Mouse (Mus musculus): ENCODE measurements around the gene Igfbp1. TPM values are rescaled to one million over a fixed set of nuclear protein-coding genes. Genes with fewer than 3 reads are reported as not detected.

Gene Igfbp1
- polyA plus RNA-seq, 1 experiment from 2014 or later, result 9.3 TPM

DNA sequence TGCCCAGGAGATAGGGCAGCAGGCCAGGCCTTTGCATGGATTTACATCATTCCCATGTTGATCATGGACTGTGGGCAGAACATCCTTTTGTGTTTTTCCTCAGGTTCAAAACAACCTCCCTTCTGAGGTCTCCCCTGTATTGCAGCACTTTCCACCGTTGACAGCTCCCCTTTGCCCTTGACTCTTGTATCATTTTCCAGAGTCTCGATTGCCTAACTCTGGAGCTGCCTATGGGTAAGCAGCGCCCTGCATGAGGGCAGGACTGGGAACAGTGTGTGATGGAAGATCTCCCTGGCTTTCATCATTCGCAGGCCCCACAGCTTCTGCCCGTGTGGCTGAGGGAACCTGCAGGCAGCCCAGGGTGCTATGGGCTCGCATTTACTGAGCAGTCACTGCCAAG, 4.9 kb upstream of the Igfbp1 start:
- Histone ChIP-seq H3K4me1 (ENCODE audit: insufficient read depth, low read length) (peaks cover 14% of the 10 kb centered on the region), H3K27me3 (ENCODE audit: insufficient read depth, low read length) (no peaks in the 10 kb centered on the region), H3K36me3 (ENCODE audit: insufficient read depth, low read length) (no peaks in the 10 kb centered on the region), H3K4me2 (replicated peaks; ENCODE audit: low read depth, low read length) (no peak overlapping the region), H3K9me3 (ENCODE audit: low read length) (peaks cover 4% of the 10 kb centered on the region; the same call in 1 of the 2 replicates), H3K4me3 (ENCODE audit: low read length) (no peak overlapping the region), H3K27ac (ENCODE audit: low read length) (no peak overlapping the region), H3K9ac (replicated peaks; ENCODE audit: low read length) (no peak overlapping the region)
- WGBS, result 50% methylated on average over 6 of the region's 6 CpGs
- ATAC-seq (ENCODE audit: low FRiP score, low TSS enrichment), result no peak

DNA sequence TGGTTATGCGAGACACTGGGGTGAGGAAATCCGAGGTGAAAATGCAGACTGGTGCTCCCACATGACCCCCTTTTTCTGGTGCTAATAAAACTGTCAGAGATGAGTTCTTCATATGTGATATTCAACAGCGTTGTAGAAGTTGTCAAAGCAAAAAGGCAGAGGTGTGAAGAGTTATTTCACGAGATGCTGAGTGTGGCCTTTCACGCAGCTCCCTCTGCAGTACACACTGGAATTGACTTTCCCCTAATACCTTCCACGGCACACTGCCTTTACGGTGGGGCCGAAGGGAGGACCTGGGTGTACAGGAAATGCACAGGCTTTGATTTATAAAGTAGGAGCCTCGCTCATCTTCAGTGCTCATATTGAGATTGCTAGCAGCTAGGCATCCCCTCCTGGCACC, 4.4 kb upstream of the Igfbp1 start:
- H3K4me1 ChIP-seq (ENCODE audit: insufficient read depth, low read length), result peaks cover 19% of the 10 kb centered on the region
- no peak overlapping the region for H3K9ac ChIP-seq (replicated peaks; ENCODE audit: low read length)
- ATAC-seq (ENCODE audit: low FRiP score, low TSS enrichment), result no peak
- H3K4me2 ChIP-seq (replicated peaks; ENCODE audit: low read depth, low read length), result no peak overlapping the region
- peaks cover 4% of the 10 kb centered on the region; the same call in 1 of the 2 replicates for H3K9me3 ChIP-seq (ENCODE audit: low read length)
- no peaks in the 10 kb centered on the region for H3K36me3 ChIP-seq (ENCODE audit: insufficient read depth, low read length)
- no peaks in the 10 kb centered on the region for H3K27me3 ChIP-seq (ENCODE audit: insufficient read depth, low read length)
- H3K27ac ChIP-seq (ENCODE audit: low read length), result no peak overlapping the region
- H3K4me3 ChIP-seq (ENCODE audit: low read length), result no peak overlapping the region
- WGBS, result 50% methylated on average over 9 of the region's 9 CpGs

DNA sequence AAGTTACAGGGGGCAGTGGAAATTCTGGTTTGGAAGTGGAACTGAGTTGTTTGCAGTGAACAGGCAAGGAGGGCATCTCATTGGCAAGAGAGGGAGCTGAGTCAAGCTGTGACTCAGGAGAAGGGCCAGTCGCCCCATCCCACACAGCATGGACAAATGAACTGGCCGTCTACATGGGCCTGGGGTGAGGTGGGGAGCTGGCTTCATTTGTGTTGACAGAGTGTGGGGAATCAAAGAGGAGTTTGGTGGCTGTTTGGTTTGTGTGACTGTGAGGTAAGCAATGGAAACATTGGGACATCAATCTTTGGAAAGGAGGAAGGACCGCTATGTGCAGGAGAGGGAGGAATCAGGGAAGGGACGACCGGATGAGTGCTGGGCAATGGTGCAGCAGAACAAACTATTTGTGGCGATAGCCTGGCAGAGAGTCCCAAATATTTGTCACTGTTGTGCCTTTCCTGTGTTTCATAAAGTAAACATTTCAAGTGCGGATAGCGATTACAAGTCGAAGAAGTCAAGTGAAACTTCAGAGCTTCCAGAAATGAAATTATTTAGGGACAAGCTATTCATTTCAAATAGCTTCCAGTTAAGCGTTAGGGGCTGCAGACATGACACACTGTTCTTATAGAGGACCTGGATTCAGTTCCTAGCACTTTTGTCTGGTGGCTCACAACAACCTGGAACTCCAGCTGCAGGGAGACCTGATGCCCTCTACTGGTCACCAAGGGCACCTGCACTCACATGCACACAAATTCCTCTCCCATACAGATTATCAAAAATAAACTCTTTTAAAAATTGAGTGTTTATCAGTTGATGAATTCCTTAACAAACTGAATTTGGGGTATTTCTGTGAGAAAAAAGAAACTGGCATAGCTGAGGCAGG, 2.9 kb upstream of the Igfbp1 start:
- Histone ChIP-seq H3K9ac (replicated peaks; ENCODE audit: low read length) (no peak overlapping the region), H3K9me3 (ENCODE audit: low read length) (peaks cover 4% of the 10 kb centered on the region; the same call in 1 of the 2 replicates), H3K27ac (ENCODE audit: low read length) (no peak overlapping the region), H3K36me3 (ENCODE audit: insufficient read depth, low read length) (no peaks in the 10 kb centered on the region), H3K27me3 (ENCODE audit: insufficient read depth, low read length) (no peaks in the 10 kb centered on the region), H3K4me2 (replicated peaks; ENCODE audit: low read depth, low read length) (no peak overlapping the region), H3K4me1 (ENCODE audit: insufficient read depth, low read length) (peaks cover 23% of the 10 kb centered on the region), H3K4me3 (ENCODE audit: low read length) (no peak overlapping the region)
- ATAC-seq (ENCODE audit: low FRiP score, low TSS enrichment), result no peak
- WGBS, result 89% methylated on average over 10 of the region's 10 CpGs

DNA sequence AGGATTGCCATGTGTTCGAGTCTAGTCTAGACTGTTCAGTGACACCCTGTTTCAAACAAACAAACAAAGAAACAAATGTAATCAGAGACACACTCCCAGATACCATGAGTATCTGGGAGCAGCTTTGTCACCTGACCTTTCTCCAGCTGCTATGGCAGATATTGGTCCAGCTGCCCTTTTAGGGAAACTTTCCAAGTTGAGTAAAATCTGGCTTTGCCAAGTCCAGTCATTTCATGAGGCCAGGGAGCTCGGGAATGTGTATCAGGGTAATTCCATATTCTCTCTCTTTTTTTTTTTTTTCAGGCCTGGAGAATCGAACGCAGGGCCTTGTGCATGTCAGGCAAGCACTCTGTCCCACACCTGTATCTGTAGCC, 2.3 kb upstream of the Igfbp1 start:
- H3K4me1 ChIP-seq (ENCODE audit: insufficient read depth, low read length), result peaks cover 23% of the 10 kb centered on the region
- no peak overlapping the region for H3K27ac ChIP-seq (ENCODE audit: low read length)
- H3K9me3 ChIP-seq (ENCODE audit: low read length), result peaks cover 4% of the 10 kb centered on the region; the same call in 1 of the 2 replicates
- no peaks in the 10 kb centered on the region for H3K27me3 ChIP-seq (ENCODE audit: insufficient read depth, low read length)
- ATAC-seq (ENCODE audit: low FRiP score, low TSS enrichment), result no peak
- H3K4me2 ChIP-seq (replicated peaks; ENCODE audit: low read depth, low read length), result no peak overlapping the region
- no peak overlapping the region for H3K4me3 ChIP-seq (ENCODE audit: low read length)
- H3K9ac ChIP-seq (replicated peaks; ENCODE audit: low read length), result no peak overlapping the region
- H3K36me3 ChIP-seq (ENCODE audit: insufficient read depth, low read length), result no peaks in the 10 kb centered on the region
- WGBS, result 87% methylated on average over 4 of the region's 4 CpGs

DNA sequence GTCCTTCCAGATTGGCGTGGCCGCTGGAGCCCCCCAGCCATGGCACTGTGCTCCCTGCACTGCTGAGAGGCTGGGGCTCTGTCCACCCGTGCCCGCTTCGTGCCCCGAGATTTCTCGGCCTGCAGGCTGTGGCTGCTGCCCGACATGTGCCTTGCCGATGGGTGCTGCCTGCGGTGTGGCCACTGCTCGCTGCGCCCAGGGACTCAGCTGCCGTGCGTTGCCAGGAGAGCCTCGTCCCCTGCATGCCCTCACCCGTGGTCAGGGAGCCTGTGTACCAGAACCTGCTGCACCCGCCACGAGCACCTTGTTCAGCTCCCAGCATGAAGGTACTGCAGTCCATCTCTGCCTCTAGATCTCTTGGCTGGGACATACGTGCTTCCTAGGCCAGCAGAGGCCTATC, 424 bp downstream of the Igfbp1 start:
- H3K4me1 ChIP-seq (ENCODE audit: insufficient read depth, low read length), result peaks cover 23% of the 10 kb centered on the region
- no peak overlapping the region for H3K9ac ChIP-seq (replicated peaks; ENCODE audit: low read length)
- peak overlapping the region; percentile 77 for H3K27ac ChIP-seq (ENCODE audit: low read length)
- no peaks in the 10 kb centered on the region for H3K27me3 ChIP-seq (ENCODE audit: insufficient read depth, low read length)
- peak overlapping the region; percentile 28 for H3K4me2 ChIP-seq (replicated peaks; ENCODE audit: low read depth, low read length)
- H3K36me3 ChIP-seq (ENCODE audit: insufficient read depth, low read length), result no peaks in the 10 kb centered on the region
- 77% methylated on average over 19 of the region's 19 CpGs for WGBS
- H3K4me3 ChIP-seq (ENCODE audit: low read length), result no peak overlapping the region
- H3K9me3 ChIP-seq (ENCODE audit: low read length), result peaks cover 4% of the 10 kb centered on the region; the same call in 1 of the 2 replicates
- peak; percentile 49 for ATAC-seq (ENCODE audit: low FRiP score, low TSS enrichment)

DNA sequence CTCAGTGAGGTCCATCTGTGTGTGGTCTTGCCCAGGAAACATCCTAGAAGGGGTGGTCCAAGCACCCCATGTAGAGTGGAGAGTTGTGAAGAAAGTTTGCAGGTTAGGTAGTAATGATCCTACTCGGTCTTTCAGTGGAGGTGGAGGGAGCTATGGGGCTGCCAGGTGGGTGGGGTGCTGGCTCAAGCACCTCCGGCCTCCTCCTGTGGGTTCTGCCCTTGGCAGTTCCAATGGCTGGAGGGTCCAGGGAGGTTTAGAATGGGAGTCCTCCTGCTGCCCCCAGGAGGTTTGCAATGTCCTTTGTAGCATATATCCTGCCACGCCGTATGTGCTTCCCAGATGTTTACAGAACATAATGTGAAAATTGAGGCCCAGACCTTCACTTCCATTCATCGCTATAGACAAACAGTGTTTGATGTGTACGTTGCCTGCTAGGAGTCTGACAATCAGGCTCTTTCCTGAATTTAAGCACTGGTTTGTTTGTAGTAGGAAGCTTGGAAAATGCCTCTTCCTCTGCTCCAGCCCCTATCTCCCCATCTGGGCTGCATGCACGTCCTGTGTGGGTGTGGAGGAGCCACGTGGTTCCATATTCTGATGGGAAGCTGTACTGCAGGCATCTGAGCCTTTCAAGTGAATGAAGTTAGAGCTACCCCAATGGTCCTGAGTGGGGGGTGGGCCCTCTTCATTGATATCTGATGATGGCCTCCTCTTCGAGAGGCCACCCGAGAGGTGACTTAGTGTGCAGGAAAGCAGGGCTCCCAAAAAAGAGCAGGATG, 1.1 kb downstream of the Igfbp1 start:
- WGBS, result 79% methylated on average over 10 of the region's 10 CpGs
- Histone ChIP-seq H3K27me3 (ENCODE audit: insufficient read depth, low read length) (no peaks in the 10 kb centered on the region), H3K36me3 (ENCODE audit: insufficient read depth, low read length) (no peaks in the 10 kb centered on the region), H3K9ac (replicated peaks; ENCODE audit: low read length) (no peak overlapping the region), H3K4me1 (ENCODE audit: insufficient read depth, low read length) (peaks cover 23% of the 10 kb centered on the region), H3K4me2 (replicated peaks; ENCODE audit: low read depth, low read length) (peak overlapping the region; percentile 28; the same call in 1 of the 2 replicates), H3K9me3 (ENCODE audit: low read length) (peaks cover 4% of the 10 kb centered on the region; the same call in 1 of the 2 replicates), H3K4me3 (ENCODE audit: low read length) (no peak overlapping the region), H3K27ac (ENCODE audit: low read length) (peak overlapping the region; percentile 77; the same call in 1 of the 2 replicates)
- ATAC-seq (ENCODE audit: low FRiP score, low TSS enrichment), result no peak

DNA sequence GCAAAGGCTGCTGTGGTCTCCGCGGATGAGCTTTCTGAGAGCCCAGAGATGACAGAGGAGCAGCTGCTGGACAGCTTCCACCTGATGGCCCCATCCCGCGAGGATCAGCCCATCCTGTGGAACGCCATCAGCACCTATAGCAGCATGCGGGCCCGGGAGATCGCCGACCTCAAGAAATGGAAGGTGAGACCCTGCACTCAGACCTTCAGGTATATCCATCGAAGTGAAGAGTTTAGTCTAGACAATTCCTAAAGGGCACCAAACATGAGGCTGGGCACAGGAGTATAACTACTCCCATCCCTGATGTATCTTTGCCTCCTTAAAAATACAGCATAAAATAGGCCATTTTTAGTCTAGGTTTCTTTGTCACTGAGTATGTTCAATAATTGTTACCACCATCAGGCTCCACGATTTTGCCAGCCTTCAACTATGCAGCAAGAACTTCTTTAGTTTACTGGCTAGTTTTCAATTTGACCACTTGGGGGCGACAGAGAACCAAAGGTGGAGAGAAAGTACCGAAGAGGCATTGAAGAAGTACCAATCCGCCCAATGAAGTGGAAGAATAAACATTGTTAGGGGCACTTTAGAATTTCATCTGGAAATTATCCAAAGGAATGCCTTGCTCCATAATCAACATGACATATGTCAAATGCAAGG, 2.3 kb downstream of the Igfbp1 start:
- Histone ChIP-seq H3K36me3 (ENCODE audit: insufficient read depth, low read length) (no peaks in the 10 kb centered on the region), H3K9me3 (ENCODE audit: low read length) (peaks cover 2% of the 10 kb centered on the region; the same call in 1 of the 2 replicates), H3K27ac (ENCODE audit: low read length) (no peak overlapping the region), H3K4me2 (replicated peaks; ENCODE audit: low read depth, low read length) (no peak overlapping the region), H3K4me1 (ENCODE audit: insufficient read depth, low read length) (peaks cover 23% of the 10 kb centered on the region), H3K27me3 (ENCODE audit: insufficient read depth, low read length) (no peaks in the 10 kb centered on the region), H3K9ac (replicated peaks; ENCODE audit: low read length) (no peak overlapping the region), H3K4me3 (ENCODE audit: low read length) (no peak overlapping the region)
- ATAC-seq (ENCODE audit: low FRiP score, low TSS enrichment), result no peak
- 57% methylated on average over 14 of the region's 14 CpGs for WGBS

DNA sequence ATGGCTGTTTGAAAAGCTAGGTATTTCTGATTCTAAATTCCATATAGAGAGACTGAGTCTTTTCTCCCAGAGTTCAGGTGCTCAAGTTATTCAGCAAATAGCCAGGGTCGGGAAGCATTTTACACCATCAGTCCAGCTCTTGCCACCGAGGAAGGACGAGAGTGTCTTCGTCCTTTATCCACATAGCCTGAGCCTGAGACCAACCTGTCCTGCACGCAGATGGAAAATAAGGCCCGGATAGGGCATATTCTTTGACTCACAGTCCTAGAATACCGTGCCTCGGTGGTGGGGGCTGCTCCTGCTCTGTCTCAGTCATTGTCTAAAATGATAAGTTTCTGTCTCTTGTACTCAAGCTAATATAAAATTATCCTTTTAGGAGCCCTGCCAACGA, 2.8 kb downstream of the Igfbp1 start:
- no peak overlapping the region for H3K27ac ChIP-seq (ENCODE audit: low read length)
- ATAC-seq (ENCODE audit: low FRiP score, low TSS enrichment), result no peak
- H3K27me3 ChIP-seq (ENCODE audit: insufficient read depth, low read length), result no peaks in the 10 kb centered on the region
- H3K4me2 ChIP-seq (replicated peaks; ENCODE audit: low read depth, low read length), result no peak overlapping the region
- no peak overlapping the region for H3K4me3 ChIP-seq (ENCODE audit: low read length)
- no peaks in the 10 kb centered on the region for H3K36me3 ChIP-seq (ENCODE audit: insufficient read depth, low read length)
- peaks cover 23% of the 10 kb centered on the region for H3K4me1 ChIP-seq (ENCODE audit: insufficient read depth, low read length)
- WGBS, result 80% methylated on average over 9 of the region's 9 CpGs
- no peak overlapping the region for H3K9ac ChIP-seq (replicated peaks; ENCODE audit: low read length)
- no peaks in the 10 kb centered on the region for H3K9me3 ChIP-seq (ENCODE audit: low read length)

DNA sequence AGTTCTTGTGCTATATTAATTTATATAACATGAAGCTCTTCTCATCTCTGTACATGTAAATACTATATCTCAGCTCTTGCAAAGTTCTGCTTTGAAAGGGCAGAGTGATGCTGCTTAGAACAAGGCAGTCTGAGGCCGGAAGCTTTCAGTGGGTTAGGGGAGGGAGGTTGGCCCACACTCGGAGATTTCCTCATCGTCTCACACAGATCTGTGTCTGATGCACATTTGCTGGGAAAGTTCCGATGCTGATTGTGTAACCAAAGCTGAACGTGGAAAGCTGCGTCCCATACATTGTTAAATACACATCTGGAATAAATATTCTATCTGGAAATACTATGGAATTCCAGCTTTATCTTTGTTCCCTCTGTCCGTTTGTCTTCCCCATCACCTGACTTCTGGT, 4.6 kb downstream of the Igfbp1 start:
- Histone ChIP-seq H3K36me3 (ENCODE audit: insufficient read depth, low read length) (no peaks in the 10 kb centered on the region), H3K4me2 (replicated peaks; ENCODE audit: low read depth, low read length) (no peak overlapping the region), H3K27me3 (ENCODE audit: insufficient read depth, low read length) (no peaks in the 10 kb centered on the region), H3K27ac (ENCODE audit: low read length) (no peak overlapping the region), H3K9me3 (ENCODE audit: low read length) (no peaks in the 10 kb centered on the region), H3K4me1 (ENCODE audit: insufficient read depth, low read length) (peaks cover 14% of the 10 kb centered on the region), H3K9ac (replicated peaks; ENCODE audit: low read length) (no peak overlapping the region), H3K4me3 (ENCODE audit: low read length) (no peak overlapping the region)
- ATAC-seq (ENCODE audit: low FRiP score, low TSS enrichment), result no peak
- WGBS, result 84% methylated on average over 7 of the region's 7 CpGs
